Mouse (Mus musculus): ENCODE measurements around the gene Fam83g. TPM values are rescaled to one million over a fixed set of nuclear protein-coding genes. Genes with fewer than 3 reads are reported as not detected.

Gene Fam83g
- polyA plus RNA-seq, 1 experiment from 2014 or later, result 3.0 TPM

- Histone ChIP-seq H3K4me2 (replicated peaks; ENCODE audit: low read depth, low read length) (no peak overlapping the region), H3K4me1 (ENCODE audit: insufficient read depth, low read length) (0 out of 2 replicates have a peak, but pooled peaks cover 5% of the 10 kb centered on the region), H3K9me3 (ENCODE audit: low read length) (no peaks in the 10 kb centered on the region), H3K4me3 (ENCODE audit: low read length) (no peak overlapping the region), H3K36me3 (ENCODE audit: insufficient read depth, low read length) (no peaks in the 10 kb centered on the region), H3K27me3 (ENCODE audit: insufficient read depth, low read length) (no peaks in the 10 kb centered on the region), H3K9ac (replicated peaks; ENCODE audit: low read length) (no peak overlapping the region), H3K27ac (ENCODE audit: low read length) (no peak overlapping the region)
- ATAC-seq (ENCODE audit: low FRiP score, low TSS enrichment), result no peak
- 90% methylated on average over 8 of the region's 8 CpGs for WGBS
These were observed 23.9 kb upstream of the Fam83g start for GRCm38 (mm10) chr11:61660001-61660400.

DNA sequence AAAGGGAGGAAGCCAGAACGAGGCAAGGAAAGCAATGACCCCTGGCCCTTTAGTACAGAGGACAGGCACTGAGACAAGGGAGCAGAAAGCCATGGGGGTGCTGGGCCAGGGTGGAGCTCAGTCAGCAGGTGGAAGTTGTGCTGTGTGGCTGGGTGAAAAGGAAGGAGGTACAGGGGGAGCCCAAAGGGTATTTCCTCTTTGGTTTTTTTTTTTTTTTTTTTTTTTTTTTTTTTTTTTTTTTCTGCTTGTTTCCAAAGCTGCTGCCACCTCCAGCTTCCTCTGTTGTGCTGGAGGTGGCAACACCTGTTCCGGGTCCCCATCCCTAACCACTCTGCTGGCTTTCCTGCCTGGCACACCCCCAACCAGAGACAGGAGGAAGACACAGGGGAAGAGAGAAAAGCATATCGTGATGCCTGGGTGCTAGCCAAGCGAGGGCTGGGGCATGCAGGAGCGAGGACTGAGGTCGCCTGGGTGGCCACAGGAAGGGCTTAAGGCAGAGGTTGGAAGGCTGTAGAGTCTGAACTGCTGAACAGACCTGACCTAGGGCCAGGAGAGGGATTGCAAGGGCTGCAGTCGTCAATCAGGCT lies 23.0 kb upstream of the Fam83g start:
- Histone ChIP-seq H3K27me3 (ENCODE audit: insufficient read depth, low read length) (no peaks in the 10 kb centered on the region), H3K9ac (replicated peaks; ENCODE audit: low read length) (no peak overlapping the region), H3K36me3 (ENCODE audit: insufficient read depth, low read length) (no peaks in the 10 kb centered on the region), H3K27ac (ENCODE audit: low read length) (no peak overlapping the region), H3K4me2 (replicated peaks; ENCODE audit: low read depth, low read length) (no peak overlapping the region), H3K4me1 (ENCODE audit: insufficient read depth, low read length) (0 out of 2 replicates have a peak, but pooled peaks cover 5% of the 10 kb centered on the region), H3K4me3 (ENCODE audit: low read length) (no peak overlapping the region), H3K9me3 (ENCODE audit: low read length) (no peaks in the 10 kb centered on the region)
- 57% methylated on average over 7 of the region's 7 CpGs for WGBS
- ATAC-seq (ENCODE audit: low FRiP score, low TSS enrichment), result no peak

DNA sequence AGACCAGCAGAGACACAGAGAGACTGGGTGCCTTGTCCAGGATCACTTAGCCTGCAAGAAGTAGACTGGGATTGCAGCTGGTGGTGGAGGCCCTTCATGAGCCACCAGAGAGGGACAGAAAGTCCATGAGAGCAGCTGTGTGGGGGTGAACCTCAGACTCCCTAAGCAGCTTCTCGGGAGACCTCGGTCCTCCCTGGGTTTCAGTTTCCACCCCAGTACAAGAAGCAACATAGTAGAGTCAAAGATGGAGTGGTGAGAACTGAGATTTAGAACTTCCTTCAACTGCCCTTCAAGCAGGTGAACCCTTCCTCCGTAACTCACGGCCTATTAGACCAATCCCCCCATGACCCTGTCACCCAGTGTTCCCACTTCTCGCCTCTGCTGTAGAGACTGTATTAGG lies 21.7 kb upstream of the Fam83g start:
- H3K4me3 ChIP-seq (ENCODE audit: low read length), result no peak overlapping the region
- ATAC-seq (ENCODE audit: low FRiP score, low TSS enrichment), result no peak
- H3K9me3 ChIP-seq (ENCODE audit: low read length), result no peaks in the 10 kb centered on the region
- H3K4me1 ChIP-seq (ENCODE audit: insufficient read depth, low read length), result 0 out of 2 replicates have a peak, but pooled peaks cover 5% of the 10 kb centered on the region
- no peak overlapping the region for H3K4me2 ChIP-seq (replicated peaks; ENCODE audit: low read depth, low read length)
- H3K9ac ChIP-seq (replicated peaks; ENCODE audit: low read length), result no peak overlapping the region
- WGBS, result 78% methylated on average over 5 of the region's 5 CpGs
- H3K27me3 ChIP-seq (ENCODE audit: insufficient read depth, low read length), result no peaks in the 10 kb centered on the region
- no peak overlapping the region for H3K27ac ChIP-seq (ENCODE audit: low read length)
- H3K36me3 ChIP-seq (ENCODE audit: insufficient read depth, low read length), result no peaks in the 10 kb centered on the region

GRCm38 (mm10) chr11:61665401-61665800 lies 18.5 kb upstream of the Fam83g start:
- ATAC-seq (ENCODE audit: low FRiP score, low TSS enrichment), result no peak
- WGBS, result 87% methylated on average over 4 of the region's 4 CpGs
- Histone ChIP-seq H3K9me3 (ENCODE audit: low read length) (no peaks in the 10 kb centered on the region), H3K36me3 (ENCODE audit: insufficient read depth, low read length) (no peaks in the 10 kb centered on the region), H3K4me3 (ENCODE audit: low read length) (no peak overlapping the region), H3K4me2 (replicated peaks; ENCODE audit: low read depth, low read length) (no peak overlapping the region), H3K27me3 (ENCODE audit: insufficient read depth, low read length) (no peaks in the 10 kb centered on the region), H3K9ac (replicated peaks; ENCODE audit: low read length) (no peak overlapping the region), H3K27ac (ENCODE audit: low read length) (no peak overlapping the region), H3K4me1 (ENCODE audit: insufficient read depth, low read length) (no peaks in the 10 kb centered on the region)

- Histone ChIP-seq H3K27ac (ENCODE audit: low read length) (no peak overlapping the region), H3K4me1 (ENCODE audit: insufficient read depth, low read length) (no peaks in the 10 kb centered on the region), H3K4me3 (ENCODE audit: low read length) (no peak overlapping the region), H3K9me3 (ENCODE audit: low read length) (no peaks in the 10 kb centered on the region), H3K36me3 (ENCODE audit: insufficient read depth, low read length) (no peaks in the 10 kb centered on the region), H3K9ac (replicated peaks; ENCODE audit: low read length) (no peak overlapping the region), H3K27me3 (ENCODE audit: insufficient read depth, low read length) (no peaks in the 10 kb centered on the region), H3K4me2 (replicated peaks; ENCODE audit: low read depth, low read length) (no peak overlapping the region)
- 46% methylated on average over 7 of the region's 7 CpGs for WGBS
- no peak for ATAC-seq (ENCODE audit: low FRiP score, low TSS enrichment)
These were observed 17.7 kb upstream of the Fam83g start for GRCm38 (mm10) chr11:61665991-61666799.

GRCm38 (mm10) chr11:61667248-61667647 lies 16.6 kb upstream of the Fam83g start:
- H3K4me1 ChIP-seq (ENCODE audit: insufficient read depth, low read length), result no peaks in the 10 kb centered on the region
- ATAC-seq (ENCODE audit: low FRiP score, low TSS enrichment), result no peak
- no peaks in the 10 kb centered on the region for H3K9me3 ChIP-seq (ENCODE audit: low read length)
- no peak overlapping the region for H3K4me3 ChIP-seq (ENCODE audit: low read length)
- no peak overlapping the region for H3K9ac ChIP-seq (replicated peaks; ENCODE audit: low read length)
- H3K4me2 ChIP-seq (replicated peaks; ENCODE audit: low read depth, low read length), result no peak overlapping the region
- 80% methylated on average over 5 of the region's 5 CpGs for WGBS
- no peak overlapping the region for H3K27ac ChIP-seq (ENCODE audit: low read length)
- no peaks in the 10 kb centered on the region for H3K36me3 ChIP-seq (ENCODE audit: insufficient read depth, low read length)
- no peaks in the 10 kb centered on the region for H3K27me3 ChIP-seq (ENCODE audit: insufficient read depth, low read length)

DNA sequence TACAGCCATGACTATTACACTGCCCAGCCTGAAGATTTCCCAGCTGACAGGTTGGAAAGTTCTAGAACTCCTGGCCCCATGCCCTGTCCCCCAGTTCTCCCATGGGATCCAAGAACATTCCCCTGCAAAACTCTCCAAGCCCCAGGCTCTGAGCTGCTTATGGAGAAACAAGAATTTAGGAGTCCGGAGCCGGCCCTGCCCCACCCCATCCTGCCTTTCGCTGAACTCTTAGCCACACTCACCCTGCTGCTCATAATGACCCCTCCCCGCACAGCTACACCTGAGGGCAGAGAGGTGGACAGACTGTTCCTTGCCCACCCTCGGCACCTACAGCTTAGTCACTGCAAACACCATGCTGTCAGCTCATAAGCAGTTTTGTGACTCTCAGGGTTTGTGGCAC lies 16.1 kb upstream of the Fam83g start:
- Histone ChIP-seq H3K36me3 (ENCODE audit: insufficient read depth, low read length) (no peaks in the 10 kb centered on the region), H3K27me3 (ENCODE audit: insufficient read depth, low read length) (no peaks in the 10 kb centered on the region), H3K9ac (replicated peaks; ENCODE audit: low read length) (no peak overlapping the region), H3K4me2 (replicated peaks; ENCODE audit: low read depth, low read length) (no peak overlapping the region), H3K4me3 (ENCODE audit: low read length) (no peak overlapping the region), H3K9me3 (ENCODE audit: low read length) (no peaks in the 10 kb centered on the region), H3K27ac (ENCODE audit: low read length) (no peak overlapping the region), H3K4me1 (ENCODE audit: insufficient read depth, low read length) (no peaks in the 10 kb centered on the region)
- 68% methylated on average over 5 of the region's 5 CpGs for WGBS
- no peak for ATAC-seq (ENCODE audit: low FRiP score, low TSS enrichment)

GRCm38 (mm10) chr11:61669492-61670490 lies 14.1 kb upstream of the Fam83g start:
- H3K4me2 ChIP-seq (replicated peaks; ENCODE audit: low read depth, low read length), result no peak overlapping the region
- WGBS, result 64% methylated on average over 14 of the region's 14 CpGs
- no peaks in the 10 kb centered on the region for H3K9me3 ChIP-seq (ENCODE audit: low read length)
- H3K27me3 ChIP-seq (ENCODE audit: insufficient read depth, low read length), result peaks cover 3% of the 10 kb centered on the region; the same call in 1 of the 2 replicates
- no peak overlapping the region for H3K27ac ChIP-seq (ENCODE audit: low read length)
- no peak overlapping the region for H3K4me3 ChIP-seq (ENCODE audit: low read length)
- no peak for ATAC-seq (ENCODE audit: low FRiP score, low TSS enrichment)
- peaks cover 4% of the 10 kb centered on the region for H3K4me1 ChIP-seq (ENCODE audit: insufficient read depth, low read length)
- H3K9ac ChIP-seq (replicated peaks; ENCODE audit: low read length), result no peak overlapping the region
- no peaks in the 10 kb centered on the region for H3K36me3 ChIP-seq (ENCODE audit: insufficient read depth, low read length)

GRCm38 (mm10) chr11:61671781-61672383 lies 12.0 kb upstream of the Fam83g start:
- Histone ChIP-seq H3K4me2 (replicated peaks; ENCODE audit: low read depth, low read length) (no peak overlapping the region), H3K9me3 (ENCODE audit: low read length) (no peaks in the 10 kb centered on the region), H3K4me3 (ENCODE audit: low read length) (no peak overlapping the region), H3K4me1 (ENCODE audit: insufficient read depth, low read length) (peaks cover 14% of the 10 kb centered on the region), H3K27me3 (ENCODE audit: insufficient read depth, low read length) (peaks cover 3% of the 10 kb centered on the region; the same call in 1 of the 2 replicates), H3K9ac (replicated peaks; ENCODE audit: low read length) (no peak overlapping the region), H3K36me3 (ENCODE audit: insufficient read depth, low read length) (no peaks in the 10 kb centered on the region), H3K27ac (ENCODE audit: low read length) (no peak overlapping the region)
- no peak for ATAC-seq (ENCODE audit: low FRiP score, low TSS enrichment)
- 56% methylated on average over 19 of the region's 19 CpGs for WGBS
